Mouse (Mus musculus) midbrain, embryonic 14.5 days (tissue): ENCODE measurements around the gene Iltifb. TPM values are rescaled to one million over a fixed set of nuclear protein-coding genes. Genes with fewer than 3 reads are reported as not detected.
A peak's percentile ranks its signal among the peaks of the same experiment; 100 is the strongest.
"Not testable (repeated sequence)": the region's sequence is repeated elsewhere in the genome, so short reads cannot be mapped to it uniquely, and the experiment has no call there.

Experiments used
- ATAC-seq: fragments of 200-750 bp; cut with Nextera tagmentation; 2 replicates; pipeline ENCODE4 v1.8.0; 2017; ENCODE audit warnings: moderate number of reproducible peaks, moderate library complexity; ENCODE audit not compliant: low FRiP score, low TSS enrichment
- DNase-seq: peaks from one replicate; pipeline ENCODE4 v3.0.0-alpha.2; 2015
- H3K27ac ChIP-seq: fragments of 300-500 bp; sonication (generic); replicated peaks from 2 replicates; pipeline ENCODE4 v1.5.1; 2014; ENCODE audit warnings: mild to moderate bottlenecking, low read depth, low read length, moderate library complexity
- H3K27me3 ChIP-seq: fragments of 300-500 bp; sonication (generic); 2 replicates; pipeline ENCODE4 v1.6.1; 2014; ENCODE audit warnings: low read length, control low read depth, mixed read lengths; ENCODE audit not compliant: control insufficient read depth, insufficient read depth
- H3K36me3 ChIP-seq: fragments of 300-500 bp; sonication (generic); 2 replicates; pipeline ENCODE4 v1.6.1; 2014; ENCODE audit warnings: low read length, control low read depth; ENCODE audit not compliant: control insufficient read depth, insufficient read depth
- H3K4me1 ChIP-seq: fragments of 300-500 bp; sonication (generic); 2 replicates; pipeline ENCODE4 v1.6.1; 2014; ENCODE audit warnings: mild to moderate bottlenecking, antibody characterized with exemption, low read length, control low read depth; ENCODE audit not compliant: control insufficient read depth, insufficient read depth
- H3K4me2 ChIP-seq: fragments of 300-500 bp; sonication (generic); 2 replicates; pipeline ENCODE4 v1.6.1; 2014; ENCODE audit warnings: mild to moderate bottlenecking, low read length, moderate library complexity
- H3K4me3 ChIP-seq: fragments of 300-500 bp; sonication (generic); replicated peaks from 2 replicates; pipeline ENCODE4 v1.5.1; 2014; ENCODE audit warnings: low read depth, low read length
- H3K9ac ChIP-seq: fragments of 300-500 bp; sonication (generic); replicated peaks from 2 replicates; pipeline ENCODE4 v1.6.1; 2014; ENCODE audit warnings: mild to moderate bottlenecking, low read length, moderate library complexity
- H3K9me3 ChIP-seq: fragments of 300-500 bp; sonication (generic); 2 replicates; pipeline ENCODE4 v1.6.1; 2016; ENCODE audit warnings: low read length, control low read depth, mixed read lengths; ENCODE audit not compliant: control insufficient read depth
- WGBS: fragments of 180-500 bp; shearing (Covaris S2); extraction: QIAGEN DNeasy Blood & Tissue Kit; methylation state at CpG from one replicate; pipeline ENCODE4 v1.1.7; 2014; 5-methylcytosine and 5-hydroxymethylcytosine counted together
- polyA plus RNA-seq: library from polyadenylated mRNA; unstranded; fragments of >200 nt; fragmentation: Nextera tagmentation; extraction: Ambion mirVana; gene quantifications from 2 replicates; pipeline ENCODE4 v1.2.1, GENCODE M21; 2014

Iltifb gene
- polyA plus RNA-seq, 1 experiment from 2014 or later, result not detected

DNA sequence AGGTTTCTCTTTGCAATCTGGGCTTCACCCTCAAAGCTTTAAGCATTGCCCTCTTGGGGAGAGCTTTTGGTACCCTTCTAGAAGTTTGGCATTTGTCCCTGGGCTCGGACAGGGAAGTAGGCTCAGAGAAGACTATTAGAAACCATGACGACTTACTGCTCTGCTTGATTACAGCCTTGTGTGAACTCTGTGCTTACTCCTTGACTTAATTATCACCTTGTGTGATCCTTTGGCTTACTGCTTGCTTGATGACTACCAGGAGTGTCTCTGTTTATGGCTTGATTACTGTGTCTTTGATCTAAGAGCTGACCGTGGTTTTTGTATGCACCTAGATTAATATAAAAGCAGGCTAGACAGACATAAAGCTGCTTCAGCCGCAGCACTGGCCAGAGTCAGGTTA, 16.8 kb downstream of the Iltifb start:
- not testable (repeated sequence) for H3K9me3 ChIP-seq, H3K27ac ChIP-seq, DNase-seq, H3K27me3 ChIP-seq, ATAC-seq, H3K36me3 ChIP-seq, H3K4me2 ChIP-seq, H3K4me1 ChIP-seq, H3K4me3 ChIP-seq, H3K9ac ChIP-seq
- WGBS, result no CpG with 5 or more reads among the region's 4 CpGs

DNA sequence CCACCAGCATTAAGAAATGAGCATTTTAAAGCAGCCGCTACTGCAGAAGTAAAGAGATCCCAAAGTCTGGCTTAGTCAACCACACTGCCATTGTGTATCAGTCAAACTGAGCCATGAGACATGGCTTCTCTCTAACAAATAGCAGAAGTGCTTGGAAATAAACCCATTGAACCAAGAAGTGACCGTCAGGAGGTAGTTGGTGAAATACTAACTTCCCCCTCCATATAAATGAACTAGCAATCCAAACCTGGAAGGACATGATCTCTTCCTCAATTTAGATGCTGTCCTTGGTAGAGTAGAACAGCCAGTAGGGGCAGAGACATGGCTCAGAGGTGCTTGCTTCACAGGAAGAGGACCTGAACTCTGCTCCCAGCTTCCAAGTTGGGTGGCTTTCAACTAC, 23.4 kb downstream of the Iltifb start:
- H3K27me3 ChIP-seq, H3K4me3 ChIP-seq, DNase-seq, H3K36me3 ChIP-seq, H3K27ac ChIP-seq, H3K4me1 ChIP-seq, H3K9ac ChIP-seq, H3K9me3 ChIP-seq, H3K4me2 ChIP-seq, ATAC-seq: not testable (repeated sequence)
- WGBS, result no CpG with 5 or more reads among the region's 2 CpGs

DNA sequence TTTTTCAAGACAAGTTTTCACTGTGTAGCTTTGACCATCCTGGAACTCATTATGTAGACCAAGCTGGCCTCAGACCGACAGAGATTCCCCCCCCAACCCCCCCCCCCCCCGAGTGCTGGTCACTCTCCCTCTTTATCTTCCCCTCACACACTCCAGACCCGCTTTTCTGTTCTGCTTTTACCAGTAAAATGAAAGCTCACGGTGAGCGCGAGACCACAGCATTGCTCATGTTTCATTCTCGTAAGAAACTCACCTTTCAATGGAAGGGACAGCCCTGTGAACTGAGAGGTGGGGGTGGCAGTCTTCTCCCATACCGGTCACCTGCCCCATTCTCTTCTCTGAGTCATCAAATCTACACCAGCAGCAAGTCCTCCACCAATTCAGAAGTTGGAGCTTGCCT, 26.0 kb downstream of the Iltifb start:
- H3K36me3 ChIP-seq, H3K4me1 ChIP-seq, H3K27ac ChIP-seq, DNase-seq, H3K4me2 ChIP-seq, ATAC-seq, H3K27me3 ChIP-seq, H3K4me3 ChIP-seq, H3K9ac ChIP-seq, H3K9me3 ChIP-seq: not testable (repeated sequence)
- WGBS, result 67% methylated on average over 1 of the region's 8 CpGs

DNA sequence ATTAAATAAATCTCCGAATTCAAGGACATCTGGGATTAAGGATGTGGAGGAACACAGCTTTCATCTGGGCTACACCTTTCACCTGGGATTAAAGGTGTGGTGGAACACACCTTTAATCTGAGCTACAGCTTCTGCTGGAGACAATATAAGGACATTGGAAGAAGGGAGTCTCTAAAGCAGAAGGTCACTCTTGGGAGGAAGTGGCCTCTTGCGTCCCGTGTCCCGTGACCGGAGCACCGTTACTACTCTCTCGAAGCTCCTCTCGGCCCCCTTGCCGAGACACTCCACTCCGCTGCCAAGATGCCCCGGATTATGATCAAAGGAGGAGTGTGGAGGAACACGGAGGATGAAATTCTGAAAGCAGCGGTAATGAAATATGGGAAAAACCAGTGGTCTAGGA, 36.5 kb downstream of the Iltifb start, which contains the start of gene Gm32802:
Gm32802 (plus strand) TSS at position 301 of the 400 bp plus-strand sequence.
- H3K4me2 ChIP-seq, H3K9ac ChIP-seq, H3K4me1 ChIP-seq, H3K9me3 ChIP-seq, H3K4me3 ChIP-seq, ATAC-seq, DNase-seq, H3K27ac ChIP-seq, H3K36me3 ChIP-seq, H3K27me3 ChIP-seq: not testable (repeated sequence)
- WGBS, result no CpG with 5 or more reads among the region's 13 CpGs

DNA sequence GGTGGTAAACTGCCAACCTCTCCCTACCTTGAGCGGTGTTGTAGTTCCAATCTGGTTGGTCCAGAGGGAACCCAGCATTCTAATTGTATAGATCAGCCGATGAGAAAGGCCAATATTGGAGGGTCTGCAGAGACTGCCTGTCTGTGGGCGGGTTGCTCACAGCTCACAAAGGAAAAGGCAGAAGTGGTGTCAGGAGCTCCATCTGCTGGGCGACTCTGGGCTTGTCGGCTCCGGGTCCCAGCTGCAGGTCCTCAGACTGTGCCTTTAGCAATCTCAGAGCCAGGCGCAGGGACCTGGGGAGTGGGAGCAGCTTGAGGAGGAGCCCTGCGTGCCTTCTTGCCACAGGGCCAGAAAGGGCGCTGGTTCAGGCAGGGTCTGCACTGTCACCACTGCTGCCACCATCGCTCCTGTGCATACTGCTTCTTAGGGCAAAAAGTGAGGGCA, 44.0 kb downstream of the Iltifb start:
- H3K4me2 ChIP-seq, result no peak overlapping the region
- H3K27me3 ChIP-seq, result no peaks in the 10 kb centered on the region
- no peaks in the 10 kb centered on the region for H3K4me1 ChIP-seq
- H3K27ac ChIP-seq, result no peak overlapping the region
- ATAC-seq, result peak; percentile 46; the same call in 1 of the 2 replicates
- no peaks in the 10 kb centered on the region for H3K36me3 ChIP-seq
- WGBS, result 41% methylated on average over 10 of the region's 10 CpGs
- DNase-seq, result peak; percentile 83
- no peaks in the 10 kb centered on the region for H3K9me3 ChIP-seq
- H3K9ac ChIP-seq, result no peak overlapping the region
- H3K4me3 ChIP-seq, result no peak overlapping the region

DNA sequence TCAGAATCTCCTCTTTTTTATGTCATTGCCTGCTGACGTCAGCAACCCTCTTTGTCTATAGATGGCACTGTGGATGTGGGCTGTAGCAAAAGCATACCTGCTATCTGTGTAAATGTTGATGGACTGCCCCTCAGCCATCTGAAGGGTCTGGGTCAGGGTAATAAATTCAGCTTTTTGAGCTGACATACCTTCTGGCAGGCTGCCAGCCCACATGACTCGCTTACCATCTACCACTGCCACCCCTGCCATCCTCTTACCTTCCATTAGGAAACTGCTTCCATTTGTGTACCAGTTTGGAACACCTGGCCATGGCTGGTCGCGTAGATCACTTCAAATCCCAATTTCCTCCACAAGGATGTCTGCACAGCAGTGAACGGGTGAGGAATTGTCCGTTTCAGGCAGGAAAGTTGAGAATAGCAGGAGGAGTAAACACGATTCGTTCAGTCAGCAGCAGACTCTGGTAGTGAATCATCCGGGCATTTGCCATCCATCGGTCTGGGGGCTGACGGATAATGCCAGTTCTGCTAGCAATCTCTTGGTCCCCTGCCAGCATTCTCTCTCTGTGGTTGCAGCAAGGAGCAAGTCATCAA, 45.7 kb downstream of the Iltifb start:
- H3K9me3 ChIP-seq, H3K27me3 ChIP-seq, H3K4me2 ChIP-seq, H3K4me3 ChIP-seq, H3K4me1 ChIP-seq, ATAC-seq, H3K9ac ChIP-seq, H3K27ac ChIP-seq, H3K36me3 ChIP-seq: not testable (repeated sequence)
- 79% methylated on average over 11 of the region's 11 CpGs for WGBS
- peak; percentile 4 for DNase-seq

DNA sequence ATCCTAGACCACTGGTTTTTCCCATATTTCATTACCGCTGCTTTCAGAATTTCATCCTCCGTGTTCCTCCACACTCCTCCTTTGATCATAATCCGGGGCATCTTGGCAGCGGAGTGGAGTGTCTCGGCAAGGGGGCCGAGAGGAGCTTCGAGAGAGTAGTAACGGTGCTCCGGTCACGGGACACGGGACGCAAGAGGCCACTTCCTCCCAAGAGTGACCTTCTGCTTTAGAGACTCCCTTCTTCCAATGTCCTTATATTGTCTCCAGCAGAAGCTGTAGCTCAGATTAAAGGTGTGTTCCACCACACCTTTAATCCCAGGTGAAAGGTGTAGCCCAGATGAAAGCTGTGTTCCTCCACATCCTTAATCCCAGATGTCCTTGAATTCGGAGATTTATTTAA, 54.2 kb downstream of the Iltifb start, which contains the start of gene Gm32717:
Gm32717 (minus strand) TSS at position 101 of the 400 bp plus-strand sequence.
- not testable (repeated sequence) for H3K27me3 ChIP-seq, ATAC-seq, H3K4me2 ChIP-seq, DNase-seq, H3K36me3 ChIP-seq, H3K9me3 ChIP-seq, H3K9ac ChIP-seq, H3K27ac ChIP-seq, H3K4me3 ChIP-seq, H3K4me1 ChIP-seq
- no CpG with 5 or more reads among the region's 13 CpGs for WGBS

Other genes starting within 250 kb of the Iltifb start
- gene Mdm1, start 153.2 kb downstream of the Iltifb start, polyA plus RNA-seq, result 29.6 and 32.3 TPM in 2 replicates
- gene Il22, start 90.1 kb downstream of the Iltifb start, polyA plus RNA-seq, result not detected in 2 replicates
- gene Gm32717, start 54.3 kb downstream of the Iltifb start, polyA plus RNA-seq, result 0.21 and 0.34 TPM in 2 replicates
- 0.21 and 0.34 TPM in 2 replicates for gene Gm32802, start 36.4 kb downstream of the Iltifb start, polyA plus RNA-seq
- not detected in 2 replicates for gene Gm9040, start 31.9 kb upstream of the Iltifb start, polyA plus RNA-seq
- gene Gm9044, start 37.4 kb upstream of the Iltifb start, polyA plus RNA-seq, result not detected in 2 replicates
- gene Gm9045, start 42.8 kb upstream of the Iltifb start, polyA plus RNA-seq, result not detected in 2 replicates
- not detected in 2 replicates for gene Gm9046, start 48.2 kb upstream of the Iltifb start, polyA plus RNA-seq
- gene Gm9048, start 53.6 kb upstream of the Iltifb start, polyA plus RNA-seq, result not detected in 2 replicates
- not detected in 2 replicates for gene Gm9049, start 59.1 kb upstream of the Iltifb start, polyA plus RNA-seq
- not detected in 2 replicates for gene Ifng, start 146.0 kb upstream of the Iltifb start, polyA plus RNA-seq